Mouse (Mus musculus) brain, embryonic 14.5 days (tissue): ENCODE results near the gene Btbd1.

Experiments used
- CTCF ChIP-seq: fragments of 200-500 bp; IDR thresholded peaks from 2 replicates; pipeline ENCODE4 v1.5.1; 2012; ENCODE audit warnings: inconsistent platforms, mild to moderate bottlenecking, moderate library complexity, borderline replicate concordance; ENCODE audit not compliant: insufficient read depth, insufficient read length; ENCODE audit errors: extremely low read depth
- POLR2A ChIP-seq: fragments of 200-500 bp; IDR thresholded peaks from 2 replicates; pipeline ENCODE4 v1.6.1; 2012; ENCODE audit warnings: mild to moderate bottlenecking, inconsistent platforms, borderline replicate concordance; ENCODE audit not compliant: poor library complexity, insufficient read depth, insufficient read length, severe bottlenecking; ENCODE audit errors: extremely low read depth

DNA sequence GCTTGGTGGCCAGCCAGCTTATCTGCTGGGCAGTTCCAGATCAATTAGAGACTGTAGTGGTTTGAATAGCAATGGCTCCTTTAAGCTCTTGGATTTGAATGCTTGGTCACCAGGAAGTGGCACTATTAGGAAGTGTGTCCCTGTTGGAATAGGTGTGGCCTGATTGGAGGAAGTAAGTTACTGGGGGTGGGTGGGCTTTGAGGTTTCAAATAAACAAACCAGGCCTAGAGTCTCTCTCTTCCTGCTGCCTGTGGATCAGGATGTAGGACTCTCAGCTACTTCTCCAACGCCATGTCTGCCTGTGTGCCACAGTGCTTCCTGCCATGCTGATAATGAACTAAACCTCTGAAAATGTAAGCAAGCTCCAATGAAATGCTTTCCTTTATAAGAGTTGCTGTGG, 13.8 kb upstream of the Btbd1 start:
- no peak for TF ChIP-seq CTCF
- TF ChIP-seq POLR2A = no peak
